Mouse (Mus musculus) spleen, postnatal 4 days (tissue): Measurements from ENCODE around the gene Birc6.

Experiments used
- DNase-seq, 2 experiments: peaks; one replicate each; pipeline ENCODE4 v3.0.0; 2022; ENCODE audit warnings: low spot score in 2 of 2

The Birc6 gene

DNA sequence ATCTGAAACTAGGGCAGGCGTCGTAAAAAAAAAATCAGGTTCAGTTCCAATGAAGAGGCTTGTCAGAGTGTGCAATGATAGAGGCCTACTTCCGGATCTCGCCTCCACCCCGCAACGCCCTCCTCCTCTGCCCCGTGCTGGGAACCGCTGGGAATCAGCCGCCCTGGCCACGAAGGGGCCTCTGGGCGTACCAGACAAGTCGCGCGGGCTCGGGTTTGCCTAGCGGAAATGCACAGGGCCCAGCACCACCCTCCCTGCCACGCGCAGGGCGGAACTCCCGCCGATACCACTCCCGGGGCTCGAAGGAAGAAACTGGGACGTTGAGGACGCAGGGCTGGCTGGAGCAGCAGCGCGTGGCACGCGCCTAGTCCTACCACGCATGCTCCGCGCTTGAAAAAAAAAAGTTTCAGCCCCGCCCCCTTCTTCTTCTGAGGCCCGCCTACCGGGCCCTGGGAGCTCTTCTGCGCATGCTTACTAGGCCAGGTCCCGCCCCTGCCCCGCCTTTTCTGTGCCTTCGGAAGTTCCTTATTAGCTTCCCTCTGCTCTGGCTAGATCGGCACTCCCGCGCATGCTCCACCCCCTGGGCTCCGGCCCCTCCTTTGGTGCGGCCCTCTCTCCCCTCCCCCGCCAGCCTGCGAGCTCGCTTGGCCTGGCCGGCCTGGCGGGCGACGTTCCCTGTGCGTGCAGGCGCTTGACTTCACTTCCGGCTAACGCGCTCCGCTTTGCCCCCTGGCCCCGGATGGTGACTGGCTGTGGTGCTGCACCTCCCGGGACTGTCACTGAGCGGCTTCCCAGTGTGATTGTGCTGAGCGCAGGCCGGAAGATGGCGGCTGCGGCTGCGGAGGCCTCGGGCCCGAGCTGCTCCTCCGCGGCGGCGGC, at the start of gene Birc6:
Gene Birc6 (plus strand): TSS at position 567 of the 879 bp plus-strand sequence.
- DNase-seq: peak; percentile 100

GRCm38 (mm10) chr17:74480361-74481069, 47.6 kb upstream of the Birc6 start:
- DNase-seq: no peak

DNA sequence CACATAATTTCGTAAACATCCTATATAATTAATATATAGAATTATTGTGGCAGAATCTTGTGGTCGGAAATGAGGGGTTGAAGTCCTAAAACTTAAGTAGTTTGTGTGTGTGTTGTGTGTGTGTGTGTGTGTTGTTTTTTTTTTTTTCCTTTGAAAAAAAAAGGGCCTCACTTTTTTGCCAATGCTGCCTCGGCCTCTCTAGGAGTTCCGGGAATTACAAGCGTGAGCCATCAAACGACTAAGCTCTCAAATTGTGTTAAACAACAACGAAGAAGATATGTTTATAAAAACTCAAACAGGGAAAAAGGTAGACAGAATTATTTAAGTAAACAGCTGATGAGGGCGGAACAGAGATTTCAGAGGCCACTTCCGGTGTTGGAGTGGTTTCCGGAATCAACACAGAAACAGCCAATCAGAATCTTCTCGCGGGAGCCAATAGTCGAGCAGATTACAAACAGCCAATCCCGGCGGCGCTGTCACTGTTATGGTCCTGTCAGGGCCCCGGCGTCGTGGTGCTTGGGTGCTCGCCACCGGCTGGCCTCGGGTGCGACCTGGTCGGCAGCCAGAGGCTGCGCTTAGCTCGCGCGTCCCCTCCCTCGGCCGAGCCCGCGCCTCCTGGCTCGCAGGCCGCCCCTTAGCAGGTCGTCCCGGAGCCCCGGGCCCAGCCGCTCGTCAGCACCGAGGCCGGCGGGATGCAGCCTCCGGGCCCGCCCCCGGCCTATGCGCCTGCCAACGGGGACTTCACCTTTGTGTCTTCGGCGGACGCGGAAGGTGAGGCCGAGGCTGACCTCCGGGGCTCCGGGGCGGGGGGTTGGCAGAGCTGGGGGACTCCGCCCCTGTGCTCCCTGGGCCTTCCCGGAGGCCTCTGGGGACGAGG, 38.8 kb upstream of the Birc6 start, which contains the start of gene Yipf4:
Gene Yipf4 (plus strand): TSS at position 470 of the 877 bp plus-strand sequence.
- DNase-seq: peak; percentile 96 to 98

DNA sequence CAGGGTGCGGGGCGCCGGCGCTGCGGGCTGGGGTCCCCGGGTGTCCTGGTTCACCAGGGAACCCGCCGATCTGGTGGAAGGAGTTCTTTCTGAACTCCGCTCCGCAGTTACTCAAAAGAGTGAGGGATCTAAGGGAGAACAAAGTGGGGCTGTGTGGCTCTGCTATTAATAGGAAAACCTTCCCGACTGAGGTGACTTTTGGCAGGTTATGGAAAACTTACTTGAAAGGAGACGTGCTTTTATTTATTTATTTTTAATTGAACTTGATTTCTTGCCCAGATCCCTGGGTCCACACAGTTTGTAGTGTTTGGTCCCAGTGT, 38.2 kb upstream of the Birc6 start:
- DNase-seq: no peak

GRCm38 (mm10) chr17:74491565-74491964, 36.5 kb upstream of the Birc6 start:
- DNase-seq: no peak

- DNase-seq: no peak
Measured at GRCm38 (mm10) chr17:74500204-74500603, 27.9 kb upstream of the Birc6 start.

- no peak for DNase-seq
Measured at GRCm38 (mm10) chr17:74501085-74501484, 27.0 kb upstream of the Birc6 start.

DNA sequence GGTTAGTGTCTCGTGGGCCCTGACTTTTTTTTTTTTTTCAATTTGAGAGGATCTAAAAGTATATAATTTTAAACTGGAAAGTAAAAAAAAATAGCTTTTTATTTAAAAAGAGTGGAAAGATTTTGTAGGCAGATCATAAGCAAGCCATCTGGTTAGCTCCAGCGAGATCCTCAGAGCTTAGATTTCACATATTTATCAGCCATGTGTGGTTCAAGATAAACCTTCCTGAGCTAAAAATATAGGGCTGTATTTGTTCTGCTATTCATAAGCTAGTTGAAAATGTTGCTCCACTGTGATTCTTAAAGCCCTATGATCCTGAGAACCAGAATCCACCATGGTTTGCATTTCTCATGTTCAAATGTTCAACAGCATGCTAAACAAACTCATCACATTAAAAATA, 20.2 kb upstream of the Birc6 start:
- DNase-seq: no peak

GRCm38 (mm10) chr17:74508600-74508999, 19.5 kb upstream of the Birc6 start:
- no peak for DNase-seq

DNA sequence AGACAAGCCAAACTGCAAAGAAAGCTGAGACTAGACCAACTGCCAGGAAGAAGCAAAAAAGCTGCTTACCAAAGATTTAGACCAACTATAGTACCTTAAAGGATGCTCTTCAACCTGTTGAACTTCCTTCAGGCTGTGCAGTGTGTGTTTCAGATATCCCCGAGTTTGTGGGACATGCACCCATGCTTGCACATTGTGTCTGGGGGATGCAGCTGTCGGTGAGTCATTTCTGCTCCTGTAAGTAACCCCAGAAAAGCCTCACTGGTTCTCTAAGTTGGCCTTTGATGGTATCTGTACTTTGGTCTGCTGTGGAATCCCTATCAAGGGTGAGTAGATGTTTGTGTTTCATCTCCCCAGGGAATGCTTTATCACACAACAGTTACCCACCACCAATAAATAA, 15.8 kb upstream of the Birc6 start:
- no peak for DNase-seq

DNA sequence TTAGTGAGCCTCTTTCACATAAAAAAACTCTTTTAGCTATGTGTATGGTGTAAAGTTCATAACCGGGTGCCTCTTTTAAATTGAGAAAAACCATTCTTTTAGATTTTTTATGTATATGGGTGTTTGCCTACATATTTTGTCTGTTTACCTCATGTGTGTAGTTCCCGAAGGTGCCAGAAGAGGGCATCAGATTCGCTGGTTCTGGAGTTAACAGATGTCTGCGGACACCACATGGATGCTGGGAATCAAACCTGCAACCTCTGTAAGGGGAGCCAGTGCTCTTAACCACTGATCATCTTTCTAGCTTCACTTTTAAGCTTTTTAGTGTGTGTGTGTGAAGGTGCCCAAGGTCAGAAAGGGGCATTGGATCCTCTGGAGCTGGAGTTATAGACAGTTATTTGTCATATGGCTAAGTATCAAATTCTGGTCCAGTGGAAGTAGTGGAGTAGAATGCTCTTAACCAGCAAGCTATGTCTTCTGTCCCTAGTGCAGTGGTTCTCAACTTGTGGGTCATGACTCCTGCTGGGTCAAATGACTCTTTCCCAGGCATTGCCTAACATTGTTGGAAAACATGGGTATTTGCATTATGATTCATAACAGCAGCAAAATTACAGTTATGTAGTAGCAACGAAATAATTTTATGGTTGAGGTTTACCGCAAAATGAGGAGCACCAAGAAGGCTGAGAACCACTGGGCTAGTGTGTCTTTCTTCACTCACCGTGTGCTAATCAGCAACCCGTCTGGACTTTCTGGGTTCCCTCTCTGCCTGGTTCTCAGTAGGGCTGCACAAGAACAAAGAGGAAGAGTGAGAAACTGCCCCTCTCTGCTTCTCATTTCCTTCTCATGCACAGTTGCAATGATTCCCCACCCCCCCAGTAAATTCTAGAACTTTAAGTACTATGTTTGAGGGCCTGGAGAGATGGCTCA, 5.0 kb upstream of the Birc6 start:
- no peak for DNase-seq

DNA sequence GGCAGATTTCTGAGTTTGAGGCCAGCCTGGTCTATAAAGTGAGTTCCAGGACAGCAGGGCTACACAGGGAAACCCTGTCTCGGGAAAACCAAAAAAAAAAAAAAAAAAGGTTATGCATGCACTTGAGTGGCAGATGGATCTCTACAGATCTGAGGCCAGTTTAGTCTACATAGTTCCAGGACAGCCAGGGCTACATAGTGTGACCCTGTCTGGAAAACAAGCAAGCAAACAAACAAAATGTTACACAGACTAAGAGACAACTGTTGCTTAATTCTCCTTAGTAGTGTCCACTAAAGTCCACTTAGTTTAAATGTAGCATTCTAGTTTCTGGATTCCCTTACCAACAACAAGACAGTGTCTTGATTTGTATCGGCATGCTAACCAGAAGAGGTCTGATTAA, 2.0 kb upstream of the Birc6 start:
- no peak for DNase-seq

DNA sequence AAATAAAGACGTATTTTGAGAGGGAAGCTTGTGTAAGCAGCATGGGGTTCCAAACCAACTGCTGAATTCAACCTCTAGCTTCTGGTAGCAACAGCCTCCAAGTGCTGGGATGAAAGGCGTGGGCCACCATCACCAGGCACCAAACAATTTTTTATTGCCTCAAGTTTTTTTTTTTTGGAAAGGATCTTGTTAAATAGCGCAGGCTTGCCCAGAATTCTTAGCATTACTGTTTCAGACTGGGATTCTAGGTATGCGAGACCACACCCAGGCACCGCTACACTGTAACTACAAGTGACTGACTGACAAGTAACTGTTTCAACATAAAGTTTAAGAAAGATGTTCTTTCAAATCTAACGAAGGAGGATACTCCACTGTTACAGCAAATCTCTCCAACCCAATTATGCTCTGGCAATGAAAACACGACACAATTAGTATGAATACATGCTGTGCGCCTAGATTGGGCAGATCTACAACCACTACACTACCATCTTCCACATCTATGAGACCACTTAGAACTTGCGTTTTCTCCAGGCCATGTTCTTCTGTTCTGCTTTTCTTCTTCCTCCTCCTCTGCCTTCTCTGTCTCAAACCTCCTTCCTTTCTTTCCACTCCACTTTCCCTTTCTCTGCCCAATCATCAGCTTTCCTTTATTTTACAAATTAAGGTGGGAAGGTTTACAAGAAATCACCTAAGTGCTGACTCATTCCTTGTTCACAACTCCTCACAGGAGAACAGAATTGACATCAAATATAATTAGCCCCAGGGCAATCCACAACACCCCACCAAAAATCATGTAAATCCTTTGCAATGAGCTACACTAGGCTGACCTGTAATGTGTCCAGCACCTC, 1.1 kb upstream of the Birc6 start:
- DNase-seq: no peak

DNA sequence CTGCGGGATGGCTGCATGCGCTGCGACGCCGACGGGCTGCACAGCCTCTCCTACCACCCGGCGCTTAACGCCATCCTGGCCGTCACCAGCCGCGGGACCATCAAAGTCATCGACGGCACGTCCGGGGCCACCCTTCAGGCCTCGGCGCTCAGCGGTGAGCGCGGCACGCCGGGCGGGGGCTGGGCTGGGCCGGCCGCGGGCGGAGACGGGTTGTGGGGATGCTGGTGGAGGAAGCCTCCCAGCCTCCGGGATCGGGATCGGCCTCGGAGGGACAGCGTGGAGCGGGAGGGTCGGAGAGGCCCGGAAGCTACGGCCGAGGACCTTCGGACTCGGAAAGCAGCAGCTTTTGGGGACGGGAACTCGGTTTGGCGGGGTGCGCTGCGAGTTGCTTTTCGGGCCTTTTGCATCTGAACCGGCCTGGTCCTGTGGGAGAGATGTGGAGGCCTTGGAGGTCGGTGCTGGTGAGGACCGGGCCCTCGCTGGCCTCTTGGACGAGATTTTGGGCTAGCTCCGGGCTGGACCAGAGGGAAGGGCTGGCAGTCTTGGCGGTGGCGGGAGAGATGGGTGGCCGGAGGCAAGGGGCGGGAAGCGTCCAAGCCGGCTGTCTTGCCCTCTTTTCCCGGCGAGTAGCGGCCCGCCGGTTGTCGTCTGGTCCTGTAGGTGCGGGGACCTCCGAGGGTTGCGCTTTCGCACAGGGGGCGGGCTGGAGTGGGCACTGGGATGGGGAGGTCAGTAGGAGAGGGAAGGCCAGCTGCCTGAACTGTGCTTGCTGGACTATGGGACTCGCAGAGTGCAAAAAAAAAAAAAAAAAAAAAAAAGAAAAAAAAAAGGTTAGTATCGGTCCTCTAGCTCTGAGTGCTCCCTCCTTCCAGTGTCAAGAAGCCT, 795 bp downstream of the Birc6 start:
- DNase-seq: peak; percentile 76 to 88

DNA sequence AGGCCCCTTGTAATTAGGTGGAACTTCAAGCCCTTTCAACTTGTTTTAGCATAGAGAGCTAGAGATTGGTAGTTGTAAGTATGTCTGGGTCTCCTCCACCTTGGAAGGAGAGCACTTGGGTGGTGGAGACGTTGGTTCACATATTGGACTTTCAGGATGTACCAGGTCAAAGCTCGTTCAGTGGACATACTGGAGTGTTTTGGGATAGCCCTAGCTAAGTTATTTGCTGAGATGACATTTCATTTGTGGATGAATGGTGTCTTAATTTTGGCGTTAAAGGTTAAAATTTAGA, 1.4 kb downstream of the Birc6 start:
- DNase-seq: no peak

- no peak for DNase-seq
Measured at GRCm38 (mm10) chr17:74534971-74535370, 6.9 kb downstream of the Birc6 start.

DNA sequence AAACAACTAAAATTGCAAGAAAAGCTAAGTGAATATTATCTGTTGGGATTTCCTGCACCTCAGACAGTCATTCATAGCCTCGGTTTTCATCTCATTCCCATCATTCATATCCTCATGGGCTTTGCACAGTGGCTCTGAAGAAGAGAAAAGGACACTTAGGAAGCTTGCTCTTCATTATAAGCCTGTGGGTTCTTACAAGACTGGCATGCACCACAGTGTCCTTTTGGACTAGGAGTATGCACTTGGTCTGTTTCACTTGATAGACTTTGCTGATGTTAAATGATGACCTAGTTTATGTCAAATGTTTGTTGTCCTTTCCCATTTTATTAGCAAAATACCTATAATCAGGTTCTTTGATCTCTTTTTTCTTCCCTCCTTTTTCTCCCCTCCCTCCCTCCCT, 9.4 kb downstream of the Birc6 start:
- DNase-seq: no peak

DNA sequence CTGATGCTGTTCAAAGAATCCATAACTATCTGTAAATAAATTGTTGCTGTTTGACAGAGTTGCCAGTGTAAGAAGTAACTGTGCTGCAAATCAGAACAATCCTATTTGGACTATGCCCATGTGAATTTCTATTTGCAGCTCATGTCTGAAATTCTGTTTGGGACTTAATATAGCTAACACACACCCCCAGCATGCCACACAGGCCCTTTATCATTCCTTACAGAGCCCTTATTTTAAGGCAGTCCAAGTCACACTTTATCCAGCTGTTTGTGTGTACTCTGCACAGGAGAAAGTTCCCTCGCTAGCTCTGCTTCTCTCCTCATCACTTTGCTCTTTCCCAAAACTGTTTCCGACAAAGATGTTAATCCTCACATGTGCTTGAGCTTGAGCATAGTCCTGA, 15.5 kb downstream of the Birc6 start:
- no peak for DNase-seq

DNA sequence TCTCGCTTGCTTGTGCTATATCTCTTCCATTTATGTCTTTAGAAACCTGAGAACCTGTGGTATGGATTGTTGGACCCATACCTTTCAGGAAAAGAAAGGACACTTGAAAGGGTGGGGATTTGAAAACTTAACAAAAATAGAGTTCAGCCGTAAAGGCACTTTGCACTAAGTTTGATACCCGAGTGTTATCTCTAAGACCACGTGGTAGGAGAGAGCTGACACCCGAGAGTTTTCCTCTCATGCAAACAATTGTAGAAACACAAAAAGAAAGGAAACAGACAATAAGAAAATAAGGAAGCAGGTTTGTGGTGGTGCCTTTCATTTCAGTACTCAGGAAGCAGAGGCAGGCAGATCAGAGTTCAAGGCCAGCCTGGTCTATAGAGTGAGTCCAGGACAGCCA, 26.0 kb downstream of the Birc6 start:
- DNase-seq: no peak
